Mouse (Mus musculus) embryonic facial prominence, embryonic 10.5 days (tissue): Measurements from ENCODE around the gene Gm49318. TPM values are rescaled to one million over a fixed set of nuclear protein-coding genes. Genes with fewer than 3 reads are reported as not detected.

Experiments
- DNase-seq: peaks from one replicate; pipeline ENCODE4 v3.0.0-alpha.2; 2017; ENCODE audit warnings: low spot score
- H3K27ac ChIP-seq: fragments of 300-500 bp; sonication (generic); replicated peaks from 2 replicates; pipeline ENCODE4 v1.5.1; 2016; ENCODE audit warnings: mild to moderate bottlenecking
- H3K27me3 ChIP-seq: fragments of 300-500 bp; sonication (generic); replicated peaks from 2 replicates; pipeline ENCODE4 v1.6.1; 2016; ENCODE audit warnings: low read depth, mild to moderate bottlenecking; ENCODE audit not compliant: poor library complexity, severe bottlenecking
- H3K36me3 ChIP-seq: fragments of 300-500 bp; sonication (generic); replicated peaks from 2 replicates; pipeline ENCODE4 v1.6.1; 2016; ENCODE audit warnings: mild to moderate bottlenecking, moderate library complexity
- H3K4me1 ChIP-seq: fragments of 300-500 bp; sonication (generic); 2 replicates; pipeline ENCODE4 v1.6.1; 2016
- H3K4me3 ChIP-seq: fragments of 300-500 bp; sonication (generic); 2 replicates; pipeline ENCODE4 v1.5.1; 2016; ENCODE audit warnings: mild to moderate bottlenecking, moderate library complexity
- H3K9me3 ChIP-seq: fragments of 300-500 bp; sonication (generic); 2 replicates; pipeline ENCODE4 v1.6.1; 2016; ENCODE audit warnings: mild to moderate bottlenecking
- WGBS: fragments of 180-500 bp; shearing (Covaris S2); methylation state at CpG from one replicate; pipeline ENCODE4 v1.1.7; 2016; 5-methylcytosine and 5-hydroxymethylcytosine counted together
- polyA plus RNA-seq: library from polyadenylated mRNA; unstranded; fragments of >200 nt; fragmentation: Nextera tagmentation; extraction: Ambion mirVana; gene quantifications from 2 replicates; pipeline ENCODE4 v1.2.1, GENCODE M21; 2016

Gm49318 gene
- polyA plus RNA-seq: not detected in 2 replicates

DNA sequence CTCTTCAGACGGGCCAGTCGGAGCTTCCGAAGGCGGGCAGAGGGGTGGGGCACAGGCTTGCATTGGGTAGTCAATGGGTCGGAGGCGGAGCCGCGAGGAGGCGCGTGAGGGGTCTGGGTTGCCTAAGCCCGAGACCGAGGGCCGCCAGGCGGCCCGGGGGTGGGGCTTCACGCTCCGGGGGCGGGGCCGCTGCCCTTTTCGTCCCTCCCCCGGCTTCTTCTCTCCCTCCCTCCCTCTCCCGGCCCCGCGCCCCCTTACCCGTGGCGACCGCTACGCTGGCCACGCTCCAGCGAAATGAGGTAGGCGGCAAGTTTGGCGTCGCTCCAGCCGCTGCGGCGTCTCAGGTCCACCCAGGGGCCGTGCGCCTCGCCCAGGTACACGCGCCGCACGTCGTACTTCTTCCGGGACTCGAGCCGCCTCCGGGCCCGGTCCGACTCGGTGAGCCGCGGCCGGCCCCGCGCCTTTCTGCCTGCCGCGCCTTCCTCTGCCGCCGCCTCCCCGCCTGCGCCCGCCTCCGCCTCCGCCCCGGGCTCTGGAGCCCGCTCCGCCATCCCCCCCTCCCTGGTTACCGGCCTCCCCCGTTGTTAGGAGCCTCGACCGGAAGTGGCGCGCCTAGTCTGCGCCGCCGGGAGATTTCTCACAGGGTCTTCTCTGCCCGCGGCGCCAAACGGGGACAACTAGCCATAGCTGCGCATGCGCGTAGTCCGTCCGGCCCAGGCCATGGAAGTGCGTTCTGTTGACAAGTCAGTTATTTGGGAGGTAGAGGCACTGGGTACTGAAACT, at the start of gene Gm49318, which contains the start of gene Zfp653:
Gm49318 (minus strand) TSS at position 469 of the 783 bp plus-strand sequence.
Zfp653 (minus strand) TSS at position 586 of the 783 bp plus-strand sequence.
- H3K9me3 ChIP-seq: no peaks in the 10 kb centered on the region
- H3K27ac ChIP-seq: peak within 1 kb of the TSS; percentile 99
- peaks cover 67% of the 10 kb centered on the region for H3K36me3 ChIP-seq
- H3K27me3 ChIP-seq: no peaks in the 10 kb centered on the region
- under 1% methylated on average over 87 of the region's 87 CpGs for WGBS
- H3K4me3 ChIP-seq: peak within 1 kb of the TSS; percentile 92
- DNase-seq: peak; percentile 98
- peaks cover 18% of the 10 kb centered on the region for H3K4me1 ChIP-seq

DNA sequence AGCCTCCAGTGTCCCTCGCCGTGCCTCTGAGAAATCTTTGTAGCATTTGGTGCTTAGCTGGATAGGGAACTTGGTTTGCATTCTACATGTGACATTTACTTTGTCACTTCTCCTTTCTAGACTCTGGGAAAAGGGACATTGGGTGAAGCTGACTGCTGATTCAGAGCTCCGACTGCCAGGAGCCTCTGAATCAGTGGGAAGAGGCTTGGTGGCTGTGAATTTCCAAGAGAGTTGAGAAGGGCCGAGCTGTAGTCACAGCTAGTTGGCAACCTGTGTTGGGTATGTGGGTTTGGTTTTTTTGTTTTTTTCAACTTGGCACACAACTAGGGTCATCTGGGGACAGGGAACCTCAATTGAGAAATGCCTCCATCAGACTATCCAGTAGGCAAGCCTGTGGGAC, 48.5 kb upstream of the Gm49318 start:
- peaks cover 19% of the 10 kb centered on the region for H3K4me1 ChIP-seq
- no peak for DNase-seq
- 91% methylated on average over 4 of the region's 4 CpGs for WGBS
- peaks cover 5% of the 10 kb centered on the region; the same call in 1 of the 2 replicates for H3K36me3 ChIP-seq
- H3K4me3 ChIP-seq: no peak overlapping the region
- H3K9me3 ChIP-seq: no peaks in the 10 kb centered on the region
- no peak overlapping the region for H3K27ac ChIP-seq
- H3K27me3 ChIP-seq: 0 out of 2 replicates have a peak, but pooled peaks cover 4% of the 10 kb centered on the region

DNA sequence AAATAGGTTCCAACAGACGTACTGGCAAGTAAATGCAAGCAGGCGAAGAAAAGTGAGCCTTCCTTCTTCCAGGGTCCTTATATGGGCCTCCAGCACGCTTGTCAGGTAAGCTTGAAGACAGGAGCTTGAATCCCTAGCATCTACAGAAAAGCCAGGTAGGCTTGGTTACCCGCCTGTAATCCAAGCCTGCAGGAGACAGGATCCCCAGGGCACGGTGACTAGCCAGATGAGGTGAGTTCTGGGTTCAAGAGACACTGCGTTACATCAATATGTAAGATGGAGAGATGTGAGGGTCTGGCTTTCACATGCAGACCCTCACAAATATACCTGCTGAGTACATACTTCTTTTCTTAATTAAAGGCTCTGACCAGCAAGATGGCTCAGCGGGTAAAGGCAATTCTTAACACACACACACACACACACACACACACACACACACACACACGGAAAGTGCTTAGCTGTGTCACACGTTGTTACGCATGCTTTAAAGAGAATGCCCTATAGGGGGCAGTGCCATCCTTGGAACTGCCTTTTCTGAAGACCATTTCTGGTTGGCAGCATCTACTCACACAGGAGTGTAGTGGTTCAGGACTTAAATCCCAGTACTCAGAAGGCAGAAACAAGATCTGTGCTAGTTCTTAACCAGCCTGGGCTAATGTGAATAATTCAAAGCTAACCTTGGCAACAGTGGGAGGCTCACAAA, 46.8 kb upstream of the Gm49318 start:
- peak; percentile 30 for DNase-seq
- 45% methylated on average over 10 of the region's 10 CpGs for WGBS
- peak overlapping the region; percentile 92; the same call in 1 of the 2 replicates for H3K27ac ChIP-seq

GRCm38 (mm10) chr9:22116740-22117426, 45.8 kb upstream of the Gm49318 start, which contains the start of gene Elof1:
Gene Elof1, minus strand, starts transcription at chr9:22117172.
- Histone ChIP-seq H3K9me3 (no peaks in the 10 kb centered on the region), H3K36me3 (peaks cover 32% of the 10 kb centered on the region), H3K27ac (peak within 1 kb of the TSS; percentile 92), H3K4me1 (peaks cover 19% of the 10 kb centered on the region), H3K4me3 (peak within 1 kb of the TSS; percentile 95), H3K27me3 (0 out of 2 replicates have a peak, but pooled peaks cover 4% of the 10 kb centered on the region)
- WGBS: under 1% methylated on average over 52 of the region's 52 CpGs
- DNase-seq: peak; percentile 94

More for the DNA sequence above, 46.8 kb upstream of the Gm49318 start:
- Histone ChIP-seq H3K4me1 (peaks cover 19% of the 10 kb centered on the region), H3K27me3 (0 out of 2 replicates have a peak, but pooled peaks cover 4% of the 10 kb centered on the region), H3K4me3 (peak overlapping the region; percentile 95), H3K36me3 (peaks cover 21% of the 10 kb centered on the region), H3K9me3 (no peaks in the 10 kb centered on the region)

DNA sequence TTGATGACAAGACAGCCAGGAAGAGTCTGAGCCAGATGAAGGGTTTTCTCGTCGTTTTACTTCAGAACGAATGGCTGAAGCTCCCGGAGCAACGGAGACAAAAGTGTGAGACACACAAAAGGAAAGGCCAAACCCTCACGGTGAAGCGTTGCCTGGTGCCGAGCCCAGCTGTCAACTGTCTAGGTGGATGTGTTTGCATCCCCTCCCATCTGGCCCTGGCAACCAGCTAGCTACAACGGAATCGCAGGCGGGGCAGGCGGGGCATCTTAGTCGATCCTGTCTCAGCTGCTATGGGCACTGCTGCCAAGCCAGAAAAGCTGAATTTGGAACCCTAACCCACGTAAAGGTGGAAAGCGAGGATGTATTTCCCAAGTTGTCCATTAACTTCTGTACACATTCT, 45.0 kb upstream of the Gm49318 start:
- Histone ChIP-seq H3K36me3 (peaks cover 40% of the 10 kb centered on the region), H3K9me3 (no peaks in the 10 kb centered on the region), H3K27me3 (0 out of 2 replicates have a peak, but pooled peaks cover 3% of the 10 kb centered on the region), H3K27ac (peak overlapping the region; percentile 92), H3K4me3 (peak overlapping the region; percentile 95), H3K4me1 (peaks cover 19% of the 10 kb centered on the region)
- no peak for DNase-seq
- 41% methylated on average over 15 of the region's 15 CpGs for WGBS

DNA sequence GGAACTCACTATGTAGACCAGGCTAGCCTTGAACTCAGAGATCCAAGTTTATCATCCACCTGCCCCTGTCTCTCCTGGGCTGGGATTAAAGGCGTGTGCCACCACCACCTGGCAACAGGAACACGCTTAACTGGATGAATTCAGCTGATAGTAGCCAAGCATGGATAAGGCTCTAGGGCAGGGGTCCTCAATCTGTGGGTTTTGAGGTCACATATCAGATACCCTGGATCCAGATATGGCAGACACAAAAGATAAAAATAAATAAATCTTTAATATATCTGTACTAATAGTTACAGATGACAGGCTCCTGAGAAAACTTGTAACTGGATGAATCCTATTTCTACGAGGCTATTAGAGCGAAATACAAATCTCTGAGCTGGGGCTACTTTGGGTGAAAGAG, 44.6 kb upstream of the Gm49318 start:
- Histone ChIP-seq H3K4me3 (peak overlapping the region; percentile 95), H3K27ac (no peak overlapping the region), H3K36me3 (peaks cover 44% of the 10 kb centered on the region), H3K4me1 (peaks cover 19% of the 10 kb centered on the region), H3K27me3 (no peaks in the 10 kb centered on the region), H3K9me3 (no peaks in the 10 kb centered on the region)
- DNase-seq: no peak
- 92% methylated on average over 4 of the region's 4 CpGs for WGBS

GRCm38 (mm10) chr9:22108194-22108593, 37.1 kb upstream of the Gm49318 start:
- Histone ChIP-seq H3K27me3 (no peaks in the 10 kb centered on the region), H3K27ac (no peak overlapping the region), H3K36me3 (peaks cover 56% of the 10 kb centered on the region), H3K4me3 (no peak overlapping the region), H3K9me3 (no peaks in the 10 kb centered on the region), H3K4me1 (no peaks in the 10 kb centered on the region)
- DNase-seq: no peak
- 89% methylated on average over 9 of the region's 9 CpGs for WGBS

- peak; percentile 57 for DNase-seq
- Histone ChIP-seq H3K27me3 (peaks cover 69% of the 10 kb centered on the region), H3K27ac (no peak overlapping the region; the same call in 1 of the 2 replicates), H3K4me3 (peak overlapping the region; percentile 19; the same call in 1 of the 2 replicates), H3K4me1 (peaks cover 9% of the 10 kb centered on the region), H3K9me3 (no peaks in the 10 kb centered on the region), H3K36me3 (no peaks in the 10 kb centered on the region)
- 4% methylated on average over 18 of the region's 18 CpGs for WGBS
Measured at GRCm38 (mm10) chr9:22099922-22100321, 28.9 kb upstream of the Gm49318 start.

GRCm38 (mm10) chr9:22098993-22099696, 28.1 kb upstream of the Gm49318 start, which contains the start of gene Cnn1:
Gene Cnn1, plus strand, starts transcription at chr9:22099216.
- peaks cover 9% of the 10 kb centered on the region for H3K4me1 ChIP-seq
- DNase-seq: peak; percentile 22
- H3K9me3 ChIP-seq: no peaks in the 10 kb centered on the region
- WGBS: 8% methylated on average over 14 of the region's 14 CpGs
- H3K36me3 ChIP-seq: no peaks in the 10 kb centered on the region
- H3K4me3 ChIP-seq: peak within 1 kb of the TSS; percentile 19; the same call in 1 of the 2 replicates
- no peak within 1 kb of the TSS; the same call in 1 of the 2 replicates for H3K27ac ChIP-seq
- peaks cover 71% of the 10 kb centered on the region for H3K27me3 ChIP-seq

- Histone ChIP-seq H3K27me3 (peaks cover 61% of the 10 kb centered on the region), H3K36me3 (no peaks in the 10 kb centered on the region), H3K4me3 (peak overlapping the region; percentile 58), H3K27ac (peak overlapping the region; percentile 78), H3K4me1 (peaks cover 9% of the 10 kb centered on the region), H3K9me3 (no peaks in the 10 kb centered on the region)
- DNase-seq: peak; percentile 88
- WGBS: 3% methylated on average over 24 of the region's 24 CpGs
Measured at GRCm38 (mm10) chr9:22095854-22096307, 24.8 kb upstream of the Gm49318 start.

DNA sequence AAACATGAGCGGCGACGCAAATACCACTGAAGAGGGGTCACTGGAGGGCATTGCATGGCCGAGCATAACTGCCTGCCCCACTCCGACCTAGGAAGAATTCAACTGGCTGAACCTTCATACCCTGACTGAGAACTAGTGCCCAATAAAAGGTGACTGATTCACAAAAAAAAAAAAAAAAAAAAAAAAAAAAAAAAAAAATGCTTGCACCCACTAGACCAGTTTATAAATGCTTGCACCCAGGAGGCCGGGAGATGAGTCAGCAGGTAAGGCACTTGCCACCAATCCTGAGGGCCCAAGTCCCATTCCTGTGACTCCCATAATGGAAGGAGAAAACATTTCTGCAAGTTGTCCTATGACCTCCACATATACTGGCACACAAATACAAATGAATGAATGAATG, 21.7 kb upstream of the Gm49318 start:
- Histone ChIP-seq H3K4me1 (no peaks in the 10 kb centered on the region), H3K27me3 (peaks cover 30% of the 10 kb centered on the region), H3K9me3 (no peaks in the 10 kb centered on the region), H3K27ac (no peak overlapping the region), H3K4me3 (no peak overlapping the region), H3K36me3 (no peaks in the 10 kb centered on the region)
- DNase-seq: no peak
- 85% methylated on average over 6 of the region's 6 CpGs for WGBS
